Mouse (Mus musculus) spleen, adult 2 months (tissue): ENCODE data around the gene Dock9. TPM values are rescaled to one million over a fixed set of nuclear protein-coding genes. Genes with fewer than 3 reads are reported as not detected.

Experiments used
- DNase-seq, 2 experiments: peaks; one replicate each; pipeline versions ENCODE4 v3.0.0 to v3.0.0-alpha.2; 2012 to 2021; ENCODE audit warnings: low spot score in 2 of 2, low read depth in 1 of 2
- H3K27ac ChIP-seq: fragments of 200-500 bp; 2 replicates; pipeline ENCODE4 v1.5.1; 2012; ENCODE audit warnings: low read length, inconsistent platforms; ENCODE audit not compliant: insufficient read depth
- H3K27me3 ChIP-seq: fragments of 200-500 bp; 2 replicates; pipeline ENCODE4 v1.6.1; 2012; ENCODE audit warnings: mild to moderate bottlenecking, moderate library complexity, low read length, inconsistent platforms; ENCODE audit not compliant: control insufficient read depth, insufficient read depth
- H3K36me3 ChIP-seq: fragments of 200-500 bp; 2 replicates; pipeline ENCODE4 v1.6.1; 2012; ENCODE audit warnings: mild to moderate bottlenecking, low read length, inconsistent platforms; ENCODE audit not compliant: control insufficient read depth, insufficient read depth
- H3K4me1 ChIP-seq: fragments of 200-500 bp; 2 replicates; pipeline ENCODE4 v1.6.1; 2011; ENCODE audit warnings: inconsistent platforms; ENCODE audit not compliant: control insufficient read depth, insufficient read depth, insufficient read length
- H3K4me3 ChIP-seq: fragments of 200-500 bp; 2 replicates; pipeline ENCODE4 v1.5.1; 2011; ENCODE audit warnings: mild to moderate bottlenecking, inconsistent platforms; ENCODE audit not compliant: insufficient read depth, insufficient read length; ENCODE audit errors: extremely low read depth
- CTCF ChIP-seq: fragments of 200-500 bp; IDR thresholded peaks from 2 replicates; pipeline ENCODE4 v1.5.1; 2011; ENCODE audit warnings: mild to moderate bottlenecking, inconsistent platforms; ENCODE audit not compliant: insufficient read depth, insufficient read length, insufficient replicate concordance; ENCODE audit errors: extremely low read depth
- POLR2A ChIP-seq: fragments of 200-500 bp; IDR thresholded peaks from 2 replicates; pipeline ENCODE4 v1.6.1; 2011; ENCODE audit warnings: low read depth, low read length, inconsistent platforms
- WGBS: fragments of 180-500 bp; shearing (Covaris S2); methylation state at CpG from one replicate; pipeline ENCODE4 v1.1.7; 2018; 5-methylcytosine and 5-hydroxymethylcytosine counted together
- polyA plus RNA-seq: library from polyadenylated mRNA; depleted of rRNA; stranded (reverse); fragments of >200 nt; gene quantifications from 2 replicates; pipeline ENCODE4 v1.2.3, GENCODE M21; 2012

Dock9 gene
- polyA plus RNA-seq, 1 experiment = 7.8 TPM

GRCm38 (mm10) chr14:121804461-121804860 lies 6.8 kb upstream of the Dock9 start:
- no peak overlapping the region for H3K4me3 ChIP-seq
- H3K27me3 ChIP-seq = no peaks in the 10 kb centered on the region
- peak; percentile 23; the same call in 1 of the 2 replicates for TF ChIP-seq CTCF
- no peak for TF ChIP-seq POLR2A
- DNase-seq = peak in 1 of 2 experiments; percentile 28
- H3K27ac ChIP-seq = no peak overlapping the region
- no peaks in the 10 kb centered on the region for H3K4me1 ChIP-seq
- 81% methylated on average over 4 of the region's 4 CpGs for WGBS
- no peaks in the 10 kb centered on the region for H3K36me3 ChIP-seq

GRCm38 (mm10) chr14:121800962-121801361 lies 3.3 kb upstream of the Dock9 start:
- Histone ChIP-seq H3K36me3 (no peaks in the 10 kb centered on the region), H3K27me3 (no peaks in the 10 kb centered on the region), H3K27ac (no peak overlapping the region), H3K4me1 (no peaks in the 10 kb centered on the region; the same call in none of the 2 replicates), H3K4me3 (no peak overlapping the region)
- 8% methylated on average over 2 of the region's 2 CpGs for WGBS
- TF ChIP-seq CTCF = no peak
- TF ChIP-seq POLR2A = no peak
- peak in 1 of 2 experiments; percentile 26 for DNase-seq

- Histone ChIP-seq H3K36me3 (no peaks in the 10 kb centered on the region), H3K27me3 (no peaks in the 10 kb centered on the region), H3K4me3 (no peak overlapping the region), H3K4me1 (no peaks in the 10 kb centered on the region; the same call in none of the 2 replicates), H3K27ac (no peak overlapping the region)
- DNase-seq = no peak
- TF ChIP-seq CTCF (no peak), POLR2A (no peak)
- 83% methylated on average over 7 of the region's 7 CpGs for WGBS
Measured at GRCm38 (mm10) chr14:121799112-121799511, 1.5 kb upstream of the Dock9 start.

- H3K27ac ChIP-seq = peak overlapping the region; percentile 71
- under 1% methylated on average over 22 of the region's 22 CpGs for WGBS
- no peak for TF ChIP-seq CTCF
- TF ChIP-seq POLR2A = no peak; the same call in 1 of the 2 replicates
- peak; percentile 81 to 88 for DNase-seq
- H3K4me1 ChIP-seq = no peaks in the 10 kb centered on the region; the same call in none of the 2 replicates
- H3K27me3 ChIP-seq = no peaks in the 10 kb centered on the region
- H3K36me3 ChIP-seq = no peaks in the 10 kb centered on the region
- H3K4me3 ChIP-seq = peak overlapping the region; percentile 61
Measured at GRCm38 (mm10) chr14:121798411-121798799, 768 bp upstream of the Dock9 start.

GRCm38 (mm10) chr14:121796571-121797456 lies 823 bp downstream of the Dock9 start:
- Histone ChIP-seq H3K4me3 (peak overlapping the region; percentile 61), H3K4me1 (no peaks in the 10 kb centered on the region; the same call in none of the 2 replicates), H3K27me3 (no peaks in the 10 kb centered on the region), H3K36me3 (no peaks in the 10 kb centered on the region), H3K27ac (peak overlapping the region; percentile 46)
- WGBS = 26% methylated on average over 27 of the region's 28 CpGs
- TF ChIP-seq POLR2A (no peak), CTCF (no peak)
- DNase-seq = no peak

GRCm38 (mm10) chr14:121795536-121795935 lies 2.1 kb downstream of the Dock9 start:
- Histone ChIP-seq H3K4me1 (no peaks in the 10 kb centered on the region; the same call in none of the 2 replicates), H3K4me3 (no peak overlapping the region), H3K27me3 (no peaks in the 10 kb centered on the region), H3K27ac (no peak overlapping the region), H3K36me3 (no peaks in the 10 kb centered on the region)
- no peak for DNase-seq
- TF ChIP-seq CTCF = no peak
- no peak for TF ChIP-seq POLR2A
- 80% methylated on average over 7 of the region's 7 CpGs for WGBS

- no peaks in the 10 kb centered on the region; the same call in none of the 2 replicates for H3K4me1 ChIP-seq
- H3K27ac ChIP-seq = no peak overlapping the region
- 83% methylated on average over 5 of the region's 5 CpGs for WGBS
- no peak overlapping the region for H3K4me3 ChIP-seq
- TF ChIP-seq POLR2A (no peak), CTCF (no peak)
- no peak for DNase-seq
- no peaks in the 10 kb centered on the region for H3K36me3 ChIP-seq
- no peaks in the 10 kb centered on the region for H3K27me3 ChIP-seq
Measured at GRCm38 (mm10) chr14:121793639-121794038, 4.0 kb downstream of the Dock9 start.
